Mouse (Mus musculus) heart, embryonic 11.5 days (tissue): ENCODE results near the gene Gm8994. TPM values are rescaled to one million over a fixed set of nuclear protein-coding genes. Genes with fewer than 3 reads are reported as not detected.

Source experiments
- polyA plus RNA-seq: library from polyadenylated mRNA; unstranded; fragments of >200 nt; fragmentation: Nextera tagmentation; extraction: Ambion mirVana; gene quantifications from 2 replicates; pipeline ENCODE4 v1.2.1, GENCODE M21; 2014

The Gm8994 gene
- polyA plus RNA-seq, 1 experiment from 2014 or later = not detected

Other genes with a start within 250 kb of the Gm8994 start
- gene Grin2b, start 154.0 kb upstream of the Gm8994 start, polyA plus RNA-seq = 0.04 and 0.08 TPM in 2 replicates
- not detected in 2 replicates for gene E330021D16Rik, start 88.0 kb downstream of the Gm8994 start, polyA plus RNA-seq
- 43.1 and 49.7 TPM in 2 replicates for gene Atf7ip, start 178.6 kb downstream of the Gm8994 start, polyA plus RNA-seq